Mouse (Mus musculus) ES-E14 (cell line): ENCODE measurements around the gene Dbnl. TPM values are rescaled to one million over a fixed set of nuclear protein-coding genes. Genes with fewer than 3 reads are reported as not detected.
A peak's percentile ranks its signal among the peaks of the same experiment; 100 is the strongest.

Experiments
- DNase-seq: peaks from one replicate; pipeline ENCODE4 v3.0.0-alpha.2; 2013; ENCODE audit warnings: low read depth, low spot score
- H3K27ac ChIP-seq: 2 replicates; pipeline ENCODE4 v1.5.1; 2012; ENCODE audit warnings: low read depth, mild to moderate bottlenecking, low read length, moderate library complexity, mixed read lengths; ENCODE audit not compliant: poor library complexity, insufficient read depth, severe bottlenecking
- H3K36me3 ChIP-seq: 2 replicates; pipeline ENCODE4 v1.6.1; 2012; ENCODE audit warnings: mild to moderate bottlenecking, low read length, moderate library complexity, mixed read lengths; ENCODE audit not compliant: control insufficient read depth, poor library complexity, insufficient read depth, severe bottlenecking
- H3K4me1 ChIP-seq, 2 experiments: fragments of 150-350 bp in 1 of 2; sonication (generic) in 1 of 2; 2 replicates each; pipeline ENCODE4 v1.6.1; 2012; ENCODE audit warnings: low read length in 2 of 2, mild to moderate bottlenecking in 1 of 2, mixed read lengths in 1 of 2; ENCODE audit not compliant: control insufficient read depth in 2 of 2, insufficient read depth in 2 of 2, poor library complexity in 1 of 2
- H3K4me3 ChIP-seq, 2 experiments: fragments of 150-350 bp in 1 of 2; sonication (generic) in 1 of 2; 2 replicates each; pipeline ENCODE4 v1.5.1; 2012; ENCODE audit warnings: low read length in 2 of 2, low read depth in 1 of 2, mild to moderate bottlenecking in 1 of 2, mixed read lengths in 1 of 2; ENCODE audit not compliant: insufficient read depth in 1 of 2, poor library complexity in 1 of 2, severe bottlenecking in 1 of 2
- H3K9ac ChIP-seq: 2 replicates; pipeline ENCODE4 v1.6.1; 2012; ENCODE audit warnings: low read depth, mild to moderate bottlenecking, low read length, mixed read lengths; ENCODE audit not compliant: poor library complexity, insufficient read depth, severe bottlenecking
- H3K9me3 ChIP-seq: fragments of 150-350 bp; sonication (generic); 2 replicates; pipeline ENCODE4 v1.6.1; 2012; ENCODE audit warnings: low read depth, mild to moderate bottlenecking, low read length; ENCODE audit not compliant: control insufficient read depth, insufficient read depth
- CHD2 ChIP-seq: IDR thresholded peaks from 2 replicates; pipeline ENCODE4 v1.6.1; 2014; ENCODE audit warnings: mild to moderate bottlenecking, low read depth, low read length, inconsistent platforms
- HCFC1 ChIP-seq: IDR thresholded peaks from 2 replicates; pipeline ENCODE4 v1.6.1; 2012; ENCODE audit warnings: low read length, inconsistent platforms, borderline replicate concordance; ENCODE audit not compliant: insufficient read depth
- MAFK ChIP-seq: IDR thresholded peaks from 2 replicates; pipeline ENCODE4 v1.6.1; 2014; ENCODE audit warnings: mild to moderate bottlenecking, low read depth, low read length, inconsistent platforms; ENCODE audit not compliant: insufficient read depth
- ZC3H11A ChIP-seq: IDR thresholded peaks from 2 replicates; pipeline ENCODE4 v1.6.1; 2012; ENCODE audit warnings: low read depth, mild to moderate bottlenecking, inconsistent platforms, low read length, borderline replicate concordance
- ZNF384 ChIP-seq: IDR thresholded peaks from 2 replicates; pipeline ENCODE4 v1.6.1; 2012; ENCODE audit warnings: low read depth, low read length, inconsistent platforms
- in situ Hi-C, 2 experiments: fragments of 600-800 bp; cut with MboI; formaldehyde crosslinking; loops; one replicate each; pipeline ENCODE4 v1.15.1; 2025; ENCODE audit warnings: low sequenced_read_pairs in 2 of 2, inconsistent platforms in 1 of 2; ENCODE audit not compliant: unreplicated experiment in 2 of 2
- total RNA-seq: library from RNA; depleted of rRNA; stranded (reverse); fragments of 300-350 nt; gene quantifications from 2 replicates; pipeline ENCODE4 v1.2.3, GENCODE M21; 2012

Dbnl gene
- total RNA-seq, 1 experiment, result 48.7 TPM

GRCm38 (mm10) chr11:5796939-5797338 is 8.7 kb downstream of the Dbnl start:
- TF ChIP-seq ZC3H11A, result no peak
- no peak for TF ChIP-seq CHD2
- TF ChIP-seq HCFC1, result no peak
- TF ChIP-seq ZNF384, result no peak
- no peak for TF ChIP-seq MAFK
- Histone ChIP-seq H3K9me3 (no peaks in the 10 kb centered on the region), H3K4me1 (peaks cover 0 to 12% of the 10 kb centered on the region in 2 experiments; a peak in 2 of 4 replicates), H3K9ac (peak overlapping the region; percentile 34; the same call in 1 of the 2 replicates), H3K27ac (0 out of 2 replicates have a peak overlapping the region, but pooled peaks have one; percentile 9), H3K36me3 (peaks cover 74% of the 10 kb centered on the region), H3K4me3 (peak overlapping the region in 1 of 2 experiments; percentile 3; a peak in 1 of 4 replicates)
- in situ Hi-C loops, result no loop called here
- DNase-seq, result no peak

- in situ Hi-C loops, result no loop called here
- H3K9ac ChIP-seq, result peak overlapping the region; percentile 49; the same call in 1 of the 2 replicates
- no peaks in the 10 kb centered on the region for H3K9me3 ChIP-seq
- peak overlapping the region; percentile 72; the same call in 1 of the 2 replicates for H3K27ac ChIP-seq
- TF ChIP-seq ZC3H11A (no peak), HCFC1 (no peak), ZNF384 (no peak), MAFK (no peak), CHD2 (no peak)
- peaks cover 0 to 16% of the 10 kb centered on the region in 2 experiments; a peak in 3 of 4 replicates for H3K4me1 ChIP-seq
- peak overlapping the region in 1 of 2 experiments; percentile 13; a peak in 2 of 4 replicates for H3K4me3 ChIP-seq
- peaks cover 70% of the 10 kb centered on the region for H3K36me3 ChIP-seq
- DNase-seq, result no peak
These were observed 9.1 kb downstream of the Dbnl start for GRCm38 (mm10) chr11:5797371-5797770.

GRCm38 (mm10) chr11:5797928-5798327 is 9.6 kb downstream of the Dbnl start:
- in situ Hi-C loops, result no loop called here
- Histone ChIP-seq H3K9me3 (no peaks in the 10 kb centered on the region), H3K4me1 (peaks cover 0 to 21% of the 10 kb centered on the region in 2 experiments; a peak in 3 of 4 replicates), H3K9ac (peak overlapping the region; percentile 49; the same call in 1 of the 2 replicates), H3K36me3 (peaks cover 65% of the 10 kb centered on the region), H3K4me3 (peak overlapping the region in 1 of 2 experiments; percentile 13; a peak in 1 of 4 replicates), H3K27ac (peak overlapping the region; percentile 72)
- TF ChIP-seq HCFC1 (no peak), CHD2 (no peak), ZNF384 (no peak), MAFK (no peak), ZC3H11A (no peak)
- no peak for DNase-seq

- no peak for TF ChIP-seq HCFC1
- TF ChIP-seq CHD2, result no peak
- TF ChIP-seq MAFK, result no peak
- TF ChIP-seq ZNF384, result no peak
- TF ChIP-seq ZC3H11A, result no peak
- H3K27ac ChIP-seq, result no peak overlapping the region
- no peak overlapping the region for H3K9ac ChIP-seq
- H3K4me3 ChIP-seq, result no peak overlapping the region
- in situ Hi-C loops, result no loop called here
- peaks cover 49% of the 10 kb centered on the region for H3K36me3 ChIP-seq
- peaks cover 0 to 31% of the 10 kb centered on the region in 2 experiments; a peak in 3 of 4 replicates for H3K4me1 ChIP-seq
- DNase-seq, result no peak
- no peaks in the 10 kb centered on the region for H3K9me3 ChIP-seq
These were observed 11.6 kb downstream of the Dbnl start for GRCm38 (mm10) chr11:5799621-5800490.
